Mouse (Mus musculus): Measurements from ENCODE around the gene Gm21887.
"Not testable (repeated sequence)": the region's sequence is repeated elsewhere in the genome, so short reads cannot be mapped to it uniquely, and the experiment has no call there.

The Gm21887 gene

DNA sequence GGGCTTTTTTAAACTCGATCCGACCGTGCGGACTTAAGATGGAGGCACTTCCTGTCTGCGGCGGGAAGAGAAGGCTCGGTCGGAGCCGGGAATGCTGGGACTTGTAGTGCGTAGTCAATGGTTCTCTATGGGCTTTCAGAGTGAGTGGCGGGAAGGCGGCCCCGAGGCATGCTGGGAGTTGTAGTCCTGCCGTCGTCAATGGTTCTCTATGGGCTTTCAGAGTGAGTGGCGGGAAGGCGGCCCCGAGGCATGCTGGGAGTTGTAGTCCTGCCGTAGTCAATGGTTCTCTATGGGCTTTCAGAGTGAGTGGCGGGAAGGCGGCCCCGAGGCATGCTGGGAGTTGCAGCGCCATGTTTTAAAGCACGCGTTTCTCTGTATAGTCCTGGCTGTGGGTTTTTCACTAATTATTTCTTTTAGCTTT, 352 bp downstream of the Gm21887 start:
- POLR2A ChIA-PET, CTCF ChIA-PET: not testable (repeated sequence)

GRCm38 (mm10) chrX:170010581-170011528, 1.4 kb downstream of the Gm21887 start:
- CTCF ChIA-PET, POLR2A ChIA-PET: not testable (repeated sequence)

GRCm38 (mm10) chrX:170011529-170011879, 2.0 kb downstream of the Gm21887 start:
- POLR2A ChIA-PET, CTCF ChIA-PET: not testable (repeated sequence)

GRCm38 (mm10) chrX:170013421-170013820, 4.0 kb downstream of the Gm21887 start:
- POLR2A ChIA-PET, CTCF ChIA-PET: not testable (repeated sequence)

- CTCF ChIA-PET, POLR2A ChIA-PET: not testable (repeated sequence)
Measured at GRCm38 (mm10) chrX:170014038-170014437, 4.6 kb downstream of the Gm21887 start.

- CTCF ChIA-PET, POLR2A ChIA-PET: not testable (repeated sequence)
Measured at GRCm38 (mm10) chrX:170015883-170016282, 6.4 kb downstream of the Gm21887 start.

DNA sequence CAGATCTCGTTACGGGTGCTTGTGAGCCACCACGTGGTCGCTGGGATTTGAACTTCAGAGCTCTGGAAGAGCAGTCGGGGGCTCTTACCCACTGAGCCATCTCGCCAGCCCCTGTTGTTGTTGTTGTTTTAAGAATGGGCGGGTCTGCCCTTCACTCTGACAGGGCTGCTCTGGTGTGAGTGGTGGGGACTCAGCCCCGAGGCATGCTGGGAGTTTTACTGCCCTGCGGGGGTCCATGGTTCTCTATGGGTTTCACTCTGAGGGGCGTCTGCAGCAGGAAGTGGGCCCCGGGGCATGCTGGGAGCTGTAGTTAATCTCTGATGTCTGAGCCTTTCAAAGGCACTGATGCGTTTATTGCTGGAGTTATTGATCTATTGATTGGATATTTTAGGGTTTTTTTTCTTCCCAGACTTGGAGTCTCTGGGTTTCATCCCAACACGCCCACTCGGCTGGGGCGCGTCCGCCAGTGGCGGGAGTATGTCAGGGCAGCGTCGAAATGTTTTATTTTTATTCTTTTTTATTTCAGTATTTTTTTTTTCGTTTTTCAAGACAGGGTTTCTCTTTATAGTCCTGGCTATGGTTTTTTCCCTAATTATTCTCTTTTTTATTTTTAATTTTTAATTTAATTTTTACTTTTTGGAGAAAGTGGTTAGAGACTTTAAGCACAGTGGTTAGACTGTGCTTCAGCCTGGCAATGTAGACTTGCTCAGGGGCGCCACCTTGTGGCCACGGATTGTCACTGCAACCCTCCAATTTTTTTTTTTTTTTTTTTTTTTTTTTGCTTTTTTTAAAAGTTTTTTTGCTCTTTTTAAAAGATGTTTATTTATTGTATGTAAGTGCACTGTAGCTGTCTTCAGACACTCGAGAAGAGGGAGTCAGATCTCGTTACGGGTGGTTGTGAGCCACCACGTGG, 8.1 kb downstream of the Gm21887 start:
- CTCF ChIA-PET, POLR2A ChIA-PET: not testable (repeated sequence)

GRCm38 (mm10) chrX:170018571-170019218, 9.2 kb downstream of the Gm21887 start:
- CTCF ChIA-PET, POLR2A ChIA-PET: not testable (repeated sequence)

DNA sequence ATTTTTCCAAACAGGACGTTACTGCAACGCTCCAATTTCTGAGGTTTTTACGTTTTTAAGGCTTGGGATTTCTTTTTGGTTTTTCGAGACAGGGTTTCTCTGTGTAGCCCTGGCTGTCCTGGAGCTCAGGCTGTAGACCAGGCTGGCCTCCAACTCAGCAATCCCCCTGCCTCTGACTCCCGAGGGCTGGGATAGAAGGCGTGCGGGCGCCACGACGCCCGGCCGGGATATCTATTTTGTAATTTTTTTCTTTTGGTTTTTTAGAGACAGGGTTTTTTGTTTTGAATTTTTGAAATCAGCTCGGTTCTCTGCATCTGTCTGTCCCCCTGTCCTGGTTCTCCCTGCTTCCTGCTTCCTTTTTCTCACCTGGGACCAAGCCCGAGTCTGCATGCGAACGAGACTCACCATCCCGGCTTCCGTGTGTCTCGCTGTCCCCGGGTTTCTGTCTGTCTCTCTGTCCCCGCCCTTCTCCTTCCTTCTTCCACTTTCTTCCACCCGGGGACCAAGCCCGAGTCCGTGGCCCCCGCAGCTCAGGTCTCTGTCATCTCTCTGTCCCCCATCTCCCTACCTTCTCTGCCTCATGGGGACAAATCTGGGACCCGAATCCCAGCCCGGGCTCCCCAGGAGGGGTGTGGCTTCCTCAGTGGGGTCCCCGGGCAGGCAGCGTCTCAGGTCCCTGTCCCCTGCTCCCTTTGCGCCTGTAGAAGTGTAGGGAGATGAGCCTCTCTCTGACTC, 9.9 kb downstream of the Gm21887 start:
- POLR2A ChIA-PET, CTCF ChIA-PET: not testable (repeated sequence)

DNA sequence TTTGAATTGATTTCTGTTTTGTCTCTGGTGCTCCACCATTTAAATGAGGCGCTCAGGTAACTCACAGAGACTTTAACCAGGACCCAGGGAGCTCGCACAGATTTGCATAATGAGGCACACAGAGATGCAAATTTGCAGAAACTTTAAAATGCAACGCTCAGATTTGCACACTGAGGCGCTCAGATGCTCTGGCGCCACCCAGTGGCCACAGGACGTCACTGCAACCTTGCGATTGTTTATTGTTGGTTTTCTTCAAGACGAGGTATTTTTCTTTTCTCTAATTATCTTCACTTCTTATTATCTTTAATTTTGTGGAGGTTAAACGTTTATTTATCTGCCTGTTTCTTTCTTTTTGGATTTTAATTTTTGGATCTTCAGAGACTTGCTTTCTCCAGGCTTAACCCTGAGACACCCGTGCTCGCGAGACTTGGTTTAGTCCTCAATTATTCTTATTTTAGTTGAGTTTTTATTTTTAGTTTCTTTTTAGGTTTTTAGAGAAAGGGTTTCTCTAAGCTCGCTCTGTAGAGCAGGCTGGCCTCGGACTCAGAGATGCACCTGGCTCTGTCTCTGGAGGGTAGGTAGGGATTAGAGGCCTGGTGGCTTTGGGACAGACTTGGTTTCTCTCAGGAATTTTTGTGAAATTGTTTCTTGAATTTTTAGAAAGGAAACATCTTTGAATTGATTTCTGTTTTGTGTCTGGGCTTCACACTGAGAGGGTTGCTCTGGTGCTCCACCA, 10.7 kb downstream of the Gm21887 start:
- CTCF ChIA-PET: not testable (repeated sequence)

DNA sequence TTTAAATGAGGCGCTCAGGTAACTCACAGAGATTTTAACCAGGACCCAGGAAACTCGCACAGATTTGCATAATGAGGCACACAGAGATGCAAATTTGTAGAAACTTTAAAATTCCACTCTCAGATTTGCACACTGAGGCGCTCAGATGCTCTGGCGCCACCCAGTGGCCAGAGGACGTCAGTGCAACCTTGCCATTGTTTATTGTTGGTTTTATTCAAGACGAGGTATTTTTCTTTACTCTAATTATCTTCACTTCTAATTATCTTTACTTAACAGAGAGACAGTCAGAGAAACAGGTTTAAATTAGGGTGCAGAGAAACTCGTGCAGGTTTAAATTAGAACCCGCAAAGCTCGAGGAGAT, 11.2 kb downstream of the Gm21887 start:
- POLR2A ChIA-PET, CTCF ChIA-PET: not testable (repeated sequence)

More for the DNA sequence above, 10.7 kb downstream of the Gm21887 start:
- POLR2A ChIA-PET: not testable (repeated sequence)

DNA sequence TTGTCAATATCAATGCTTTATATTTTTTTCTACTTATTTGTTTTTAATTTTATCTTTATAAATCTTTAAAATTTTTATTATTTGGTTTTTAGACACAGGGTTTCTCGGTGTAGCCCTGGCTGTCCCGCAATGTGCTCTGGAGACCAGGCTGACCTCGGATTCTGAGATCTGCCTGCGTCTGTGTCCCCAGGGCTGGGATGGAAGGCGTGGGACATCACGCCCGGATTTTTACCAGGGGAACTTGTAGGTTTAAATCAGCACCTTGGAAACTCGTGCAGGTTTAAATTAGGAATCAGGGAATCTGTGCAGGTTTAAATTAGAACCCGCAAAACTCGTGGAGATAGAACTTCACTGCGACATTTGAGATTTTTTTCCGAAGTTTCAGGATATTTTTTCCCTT, 11.7 kb downstream of the Gm21887 start:
- CTCF ChIA-PET, POLR2A ChIA-PET: not testable (repeated sequence)

GRCm38 (mm10) chrX:170021750-170022461, 12.4 kb downstream of the Gm21887 start:
- POLR2A ChIA-PET, CTCF ChIA-PET: not testable (repeated sequence)

Data from embryonic stem cell, embryonic (primary cell).